Mouse (Mus musculus): ENCODE data around the gene Ptprj. TPM values are rescaled to one million over a fixed set of nuclear protein-coding genes. Genes with fewer than 3 reads are reported as not detected.
"Not testable (repeated sequence)": the region's sequence is repeated elsewhere in the genome, so short reads cannot be mapped to it uniquely, and the experiment has no call there.

The Ptprj gene
- polyA plus RNA-seq, 1 experiment from 2014 or later, result 1.0 TPM

DNA sequence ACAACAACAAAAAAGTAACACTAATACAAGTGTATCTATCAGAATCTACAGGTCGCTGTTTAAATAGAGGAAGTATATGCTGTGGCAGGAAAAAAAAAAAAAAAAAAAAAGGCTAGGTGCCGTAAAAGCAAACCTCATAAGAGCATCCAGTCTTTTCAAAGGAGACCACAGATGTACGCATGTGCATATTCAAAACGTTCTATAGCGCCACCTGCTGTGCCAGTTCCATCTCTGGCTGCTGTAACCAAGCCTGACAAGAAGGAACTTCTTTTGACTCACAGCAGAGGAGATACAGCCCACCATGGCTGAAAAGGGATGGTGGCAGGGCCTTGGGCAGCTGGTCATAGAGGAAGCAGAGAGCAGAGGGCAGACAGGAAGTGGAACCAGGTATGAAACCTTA, 143.0 kb downstream of the Ptprj start:
- H3K9me3 ChIP-seq (replicated peaks); DNase-seq (ENCODE audit: low spot score); H3K27ac ChIP-seq; H3K4me1 ChIP-seq; H3K36me3 ChIP-seq; H3K4me3 ChIP-seq; H3K27me3 ChIP-seq (ENCODE audit: low read depth, poor library complexity, severe bottlenecking): not testable (repeated sequence)
- WGBS, result 100% methylated on average over 1 of the region's 5 CpGs

DNA sequence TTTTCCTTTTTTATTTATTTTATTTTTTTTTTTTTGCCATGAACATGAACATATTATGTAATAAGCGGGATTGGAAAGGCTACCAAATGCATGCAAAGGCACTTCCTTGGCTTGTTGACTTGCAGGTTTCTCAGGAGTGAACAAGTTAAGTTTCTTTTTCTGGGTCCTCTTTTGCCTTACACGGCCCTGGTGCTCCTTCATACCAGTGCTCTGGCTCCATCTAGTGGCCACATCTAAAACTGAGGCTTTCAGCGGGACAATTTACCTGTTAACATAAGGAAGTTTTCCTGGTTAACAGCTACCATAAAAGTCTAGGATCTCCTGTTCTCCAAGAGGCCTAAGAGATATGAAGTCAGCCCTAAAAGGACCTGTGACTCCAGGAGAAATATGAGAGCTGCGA, 150.7 kb downstream of the Ptprj start:
- not testable (repeated sequence) for H3K27me3 ChIP-seq (ENCODE audit: low read depth, poor library complexity, severe bottlenecking); H3K27ac ChIP-seq; H3K36me3 ChIP-seq; H3K4me1 ChIP-seq; H3K9me3 ChIP-seq (replicated peaks); H3K4me3 ChIP-seq; DNase-seq (ENCODE audit: low spot score)
- no CpG with 5 or more reads among the region's 4 CpGs for WGBS

DNA sequence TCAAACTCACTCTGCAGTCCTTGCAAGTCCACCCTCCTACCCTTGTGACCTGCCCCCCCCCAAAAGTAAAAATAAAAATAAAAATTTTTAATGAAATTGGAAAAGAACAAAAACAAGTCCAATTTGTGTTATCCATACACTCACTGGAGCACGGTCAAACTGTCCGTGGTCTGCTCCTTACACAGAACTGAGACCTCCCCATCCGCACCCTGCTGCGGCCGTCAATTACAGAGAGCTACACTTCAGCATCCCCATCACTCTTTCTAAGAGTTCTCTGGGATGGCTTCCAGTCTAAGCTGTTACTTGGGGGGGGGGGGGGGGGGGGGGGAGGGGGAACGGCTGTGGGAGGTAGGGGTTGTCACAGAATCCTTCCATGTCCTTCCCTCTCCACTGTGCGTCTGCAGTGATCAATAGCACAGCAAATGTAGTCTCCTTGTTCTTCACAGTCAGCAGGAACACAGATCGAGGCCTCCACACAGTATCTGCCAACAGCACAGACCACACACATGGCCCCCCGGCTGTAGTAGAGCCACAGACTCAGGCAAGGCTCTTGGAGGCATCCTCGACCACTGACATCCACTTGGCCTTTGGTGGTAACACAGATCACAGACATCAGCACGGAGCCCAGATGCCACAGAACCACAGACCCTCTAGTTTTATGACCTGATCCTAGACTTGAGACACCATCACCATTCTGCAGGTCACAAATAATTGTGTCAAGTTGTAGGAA, 151.3 kb downstream of the Ptprj start:
- H3K9me3 ChIP-seq (replicated peaks); H3K4me3 ChIP-seq: not testable (repeated sequence)
- no CpG with 5 or more reads among the region's 11 CpGs for WGBS

DNA sequence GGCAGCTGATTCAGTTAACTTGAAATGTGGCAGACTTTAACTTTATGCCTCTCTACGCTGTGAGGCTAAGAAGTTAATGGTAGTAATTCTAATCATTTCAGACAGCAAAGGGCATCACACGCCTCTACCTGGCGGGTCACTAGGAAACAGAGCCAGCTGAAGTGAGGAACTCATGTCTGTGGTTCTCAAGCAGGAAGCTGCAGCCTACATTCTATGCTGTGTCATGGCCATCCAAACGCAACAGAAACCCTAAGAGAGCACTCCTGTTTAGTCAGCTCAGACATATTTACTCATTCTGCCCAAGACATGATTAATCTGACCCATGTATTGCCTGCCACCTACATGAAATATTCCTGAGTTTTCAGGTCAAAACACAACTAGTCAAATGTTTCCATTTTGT, 155.5 kb downstream of the Ptprj start:
- H3K4me3 ChIP-seq; DNase-seq (ENCODE audit: low spot score); H3K27me3 ChIP-seq (ENCODE audit: low read depth, poor library complexity, severe bottlenecking); H3K36me3 ChIP-seq; H3K27ac ChIP-seq; H3K9me3 ChIP-seq (replicated peaks); H3K4me1 ChIP-seq: not testable (repeated sequence)
- no CpG with 5 or more reads among the region's 4 CpGs for WGBS

More for the DNA sequence above, 151.3 kb downstream of the Ptprj start:
- not testable (repeated sequence) for H3K36me3 ChIP-seq; H3K27me3 ChIP-seq (ENCODE audit: low read depth, poor library complexity, severe bottlenecking); DNase-seq (ENCODE audit: low spot score); H3K4me1 ChIP-seq; H3K27ac ChIP-seq

DNA sequence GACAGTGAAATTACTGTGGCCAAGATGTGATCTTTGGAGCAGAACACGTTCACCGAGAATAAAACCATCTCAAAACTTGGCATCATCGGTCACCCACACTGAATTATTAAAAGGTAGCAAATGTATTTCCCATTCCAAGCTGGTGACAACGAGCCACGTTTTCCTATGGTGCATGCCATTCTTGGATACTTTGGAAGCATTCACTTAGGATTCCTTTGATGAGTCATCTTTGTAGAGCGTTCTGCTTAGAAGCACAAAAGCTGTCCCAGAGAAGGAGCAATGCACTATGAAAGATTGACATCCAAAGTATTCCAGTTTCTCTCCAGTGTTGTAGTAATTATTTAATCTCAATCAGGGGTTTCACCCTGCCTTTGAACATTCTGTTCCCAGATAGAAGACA, 158.2 kb downstream of the Ptprj start:
- not testable (repeated sequence) for H3K36me3 ChIP-seq; H3K4me3 ChIP-seq; H3K27ac ChIP-seq; H3K4me1 ChIP-seq; H3K27me3 ChIP-seq (ENCODE audit: low read depth, poor library complexity, severe bottlenecking); DNase-seq (ENCODE audit: low spot score); H3K9me3 ChIP-seq (replicated peaks)
- 92% methylated on average over 6 of the region's 6 CpGs for WGBS

DNA sequence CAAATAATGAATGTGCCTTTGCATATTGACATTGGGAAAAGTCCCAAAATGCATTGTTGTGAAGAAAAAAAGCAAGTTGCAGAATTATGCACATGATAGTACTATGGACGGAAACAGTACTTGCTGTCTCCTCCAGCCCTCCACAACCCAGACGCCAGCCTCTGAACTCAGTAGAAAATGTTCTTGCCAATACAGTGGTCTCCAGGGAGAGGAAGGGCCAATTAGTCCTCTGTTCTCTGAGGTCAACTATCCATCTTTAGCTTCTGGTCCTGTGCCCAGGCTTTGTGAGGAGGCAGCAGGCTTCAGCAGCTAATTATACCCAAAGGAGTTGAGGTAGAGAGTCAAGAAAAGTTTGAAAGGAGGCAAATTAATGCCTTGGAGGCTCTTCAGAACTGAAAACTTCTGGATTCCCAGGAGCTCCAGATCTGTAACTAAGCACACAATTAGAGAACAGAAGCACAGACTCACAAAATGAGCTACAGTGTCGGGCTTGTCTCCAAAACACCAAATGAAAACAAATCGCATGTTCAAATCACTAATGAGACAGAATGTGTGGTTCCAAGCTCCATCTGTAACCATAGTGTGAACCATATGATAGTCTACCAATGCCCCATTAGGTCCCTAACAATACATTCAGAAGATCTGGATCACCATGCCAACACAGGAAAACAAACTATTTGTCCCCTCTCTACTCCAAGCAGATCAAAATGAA, 166.2 kb downstream of the Ptprj start:
- WGBS, result 84% methylated on average over 4 of the region's 4 CpGs
- not testable (repeated sequence) for H3K27ac ChIP-seq; H3K4me3 ChIP-seq; H3K4me1 ChIP-seq; H3K36me3 ChIP-seq; H3K9me3 ChIP-seq (replicated peaks); H3K27me3 ChIP-seq (ENCODE audit: low read depth, poor library complexity, severe bottlenecking); DNase-seq (ENCODE audit: low spot score)

DNA sequence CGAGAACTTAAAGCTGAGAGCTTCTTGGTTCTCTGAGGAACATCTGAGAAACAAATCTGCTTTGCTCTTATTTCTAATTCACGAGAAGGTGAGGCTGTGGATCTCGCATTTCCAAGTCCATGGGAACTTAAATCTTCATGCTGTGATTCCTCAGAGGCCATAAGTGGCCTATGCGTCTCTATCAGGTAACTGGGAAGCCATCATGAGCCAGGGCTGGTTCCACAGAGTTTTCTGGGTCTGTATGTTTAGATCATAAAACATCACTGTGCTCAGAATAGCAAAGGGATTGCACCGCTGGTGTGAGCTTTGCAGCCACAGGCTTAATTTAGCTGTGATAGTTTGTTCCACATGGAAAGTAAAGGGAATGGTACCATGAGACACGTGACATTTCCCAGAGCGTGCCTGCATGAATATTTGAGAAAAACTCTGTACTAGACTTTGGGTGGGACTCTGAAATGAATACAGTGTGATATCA, 181.8 kb downstream of the Ptprj start, which contains the start of gene Olfr1274-ps:
Gene Olfr1274-ps (plus strand): TSS at position 51 of the 475 bp plus-strand sequence.
- H3K9me3 ChIP-seq (replicated peaks); H3K36me3 ChIP-seq; H3K4me3 ChIP-seq; H3K27ac ChIP-seq; H3K4me1 ChIP-seq; DNase-seq (ENCODE audit: low spot score); H3K27me3 ChIP-seq (ENCODE audit: low read depth, poor library complexity, severe bottlenecking): not testable (repeated sequence)
- WGBS, result 85% methylated on average over 5 of the region's 7 CpGs

Other genes with a start within 250 kb of the Ptprj start
- not detected in 2 replicates for gene Olfr1274-ps, start 182.0 kb downstream of the Ptprj start, polyA plus RNA-seq (2016; fragmentation: Nextera tagmentation; extraction: Ambion mirVana)
- 70.8 and 79.1 TPM in 2 replicates for gene Nup160, start 96.6 kb upstream of the Ptprj start, polyA plus RNA-seq (2016; fragmentation: Nextera tagmentation; extraction: Ambion mirVana)
- gene Fnbp4, start 164.7 kb upstream of the Ptprj start, polyA plus RNA-seq (2016; fragmentation: Nextera tagmentation; extraction: Ambion mirVana), result 106 and 125 TPM in 2 replicates
- 0.33 and 0.36 TPM in 2 replicates for gene Agbl2, start 202.1 kb upstream of the Ptprj start, polyA plus RNA-seq (2016; fragmentation: Nextera tagmentation; extraction: Ambion mirVana)